24 mouse cellular contexts compared by ENCODE assay signal in genomic region chr5:55941494-55941893, GRCm38 (mm10).
DNase-seq lines count a peak whose midpoint lies in the region; ATAC-seq and TF ChIP-seq lines count a peak whose summit lies in the region.
"Had no signal": no experiment of that assay in that cellular context is flagged by ENCODE, and none has a peak within 500 bp of the region (broad histone marks: within the 10 kb centered on the region; RNA-seq: fewer than 3 reads in every experiment).

No protein-coding gene starts in this region.

- H3K9me3 ChIP-seq in hindbrain, embryonic 16.5 days (ENCODE audit: control insufficient read depth, low read length), result no peaks in the 10 kb centered on the region
- no peaks in the 10 kb centered on the region for H3K9me3 ChIP-seq in hindbrain, embryonic 13.5 days
- H3K9me3 ChIP-seq in forebrain, embryonic 16.5 days (ENCODE audit: control insufficient read depth, low read length), result no peaks in the 10 kb centered on the region
- no peaks in the 10 kb centered on the region for H3K9me3 ChIP-seq in intestine, postnatal 0 days (ENCODE audit: control insufficient read depth)
- H3K9me3 ChIP-seq: embryonic facial prominence, embryonic 10.5 days; heart, embryonic 15.5 days; hindbrain, embryonic 10.5 days; intestine, embryonic 15.5 days had no signal

- peak; percentile 56; the same call in 1 of the 2 replicates for ATAC-seq in hindbrain, embryonic 16.5 days
- no peak for ATAC-seq in hindbrain, embryonic 13.5 days (ENCODE audit: low FRiP score)
- ATAC-seq in forebrain, embryonic 16.5 days, result peak; percentile 92
- no peak for ATAC-seq in intestine, postnatal 0 days
- ATAC-seq: CD4-positive, CD25-positive, alpha-beta regulatory T cell, adult 4 months; intestine, embryonic 15.5 days had no signal

- no peak for TF ChIP-seq CTCF in intestine, postnatal 0 days (IDR thresholded peaks at IDR 0.05; ENCODE audit: low read depth)

- H3K9ac ChIP-seq in hindbrain, embryonic 16.5 days (ENCODE audit: low read depth, low read length), result no peak overlapping the region
- H3K9ac ChIP-seq in hindbrain, embryonic 13.5 days, result no peak overlapping the region
- no peak overlapping the region for H3K9ac ChIP-seq in forebrain, embryonic 16.5 days (replicated peaks; ENCODE audit: low read depth, low read length)
- no peak overlapping the region for H3K9ac ChIP-seq in intestine, postnatal 0 days (ENCODE audit: low read depth, low read length)
- H3K9ac ChIP-seq: heart, embryonic 15.5 days; intestine, embryonic 15.5 days had no signal

- no peaks in the 10 kb centered on the region for H3K27me3 ChIP-seq in hindbrain, embryonic 16.5 days (replicated peaks; ENCODE audit: control insufficient read depth, insufficient read depth, low read length)
- H3K27me3 ChIP-seq in hindbrain, embryonic 13.5 days, result no peaks in the 10 kb centered on the region
- H3K27me3 ChIP-seq in forebrain, embryonic 16.5 days (replicated peaks; ENCODE audit: control insufficient read depth, insufficient read depth, low read length), result no peaks in the 10 kb centered on the region
- H3K27me3 ChIP-seq in intestine, postnatal 0 days (replicated peaks; ENCODE audit: control insufficient read depth, insufficient read depth, low read length), result no peaks in the 10 kb centered on the region
- H3K27me3 ChIP-seq: heart, embryonic 15.5 days; intestine, embryonic 15.5 days had no signal

- no peaks in the 10 kb centered on the region for H3K36me3 ChIP-seq in hindbrain, embryonic 16.5 days (ENCODE audit: control insufficient read depth, insufficient read depth, low read length)
- H3K36me3 ChIP-seq in hindbrain, embryonic 13.5 days, result no peaks in the 10 kb centered on the region
- H3K36me3 ChIP-seq in forebrain, embryonic 16.5 days (ENCODE audit: control insufficient read depth, insufficient read depth), result no peaks in the 10 kb centered on the region
- H3K36me3 ChIP-seq in intestine, postnatal 0 days (ENCODE audit: control insufficient read depth, insufficient read depth), result no peaks in the 10 kb centered on the region
- H3K36me3 ChIP-seq: embryonic facial prominence, embryonic 10.5 days; G1E; heart, embryonic 15.5 days; hindbrain, embryonic 10.5 days; intestine, embryonic 15.5 days had no signal

- WGBS in hindbrain, embryonic 16.5 days, result 68% methylated on average over 2 of the region's 2 CpGs
- WGBS in hindbrain, embryonic 13.5 days, result 74% methylated on average over 2 of the region's 2 CpGs
- whole genome bisulfite sequencing in forebrain, embryonic 16.5 days, result 41% methylated on average over 2 of the region's 2 CpGs
- WGBS in intestine, postnatal 0 days, result 66% methylated on average over 2 of the region's 2 CpGs

- peak; percentile 20 to 30 for DNase-seq in cerebellum, postnatal 10 days
- DNase-seq in cerebellum, postnatal 25 days, result no peak
- peak; percentile 2 for DNase-seq in layer of hippocampus, adult 9-11 months
- no peak for DNase-seq in layer of hippocampus, adult 11-12 months (ENCODE audit: low spot score)
- DNase-seq: adrenal gland, postnatal 14 days; B cell, adult 2 months; cerebellum, adult 11 months; cerebellum, adult 8-10 months; cerebellum, postnatal 36 days; gastrocnemius, postnatal 14 days; heart, adult 2 months; heart, postnatal 14 days; kidney, adult 2 months had no signal

- H3K4me3 ChIP-seq in hindbrain, embryonic 16.5 days (ENCODE audit: low read length), result no peak overlapping the region
- H3K4me3 ChIP-seq in hindbrain, embryonic 13.5 days, result no peak overlapping the region
- no peak overlapping the region for H3K4me3 ChIP-seq in forebrain, embryonic 16.5 days (replicated peaks; ENCODE audit: low read length)
- H3K4me3 ChIP-seq in intestine, postnatal 0 days (ENCODE audit: low read depth, low read length), result no peak overlapping the region
- H3K4me3 ChIP-seq: embryonic facial prominence, embryonic 10.5 days; heart, adult 2 months; heart, embryonic 15.5 days; hindbrain, embryonic 10.5 days; intestine, embryonic 15.5 days had no signal

- H3K4me2 ChIP-seq in hindbrain, embryonic 16.5 days (ENCODE audit: low read length), result no peak overlapping the region
- H3K4me2 ChIP-seq in hindbrain, embryonic 13.5 days, result no peak overlapping the region
- H3K4me2 ChIP-seq in forebrain, embryonic 16.5 days (ENCODE audit: low read length), result no peak overlapping the region
- H3K4me2 ChIP-seq in intestine, postnatal 0 days (replicated peaks; ENCODE audit: low read depth), result no peak overlapping the region
- H3K4me2 ChIP-seq: heart, embryonic 11.5 days; heart, embryonic 15.5 days; intestine, embryonic 15.5 days had no signal

- no peaks in the 10 kb centered on the region for H3K4me1 ChIP-seq in hindbrain, embryonic 16.5 days (ENCODE audit: control insufficient read depth, insufficient read depth, low read depth, low read length)
- H3K4me1 ChIP-seq in hindbrain, embryonic 13.5 days (replicated peaks), result no peaks in the 10 kb centered on the region
- no peaks in the 10 kb centered on the region for H3K4me1 ChIP-seq in forebrain, embryonic 16.5 days (replicated peaks; ENCODE audit: control insufficient read depth, insufficient read depth, low read length)
- no peaks in the 10 kb centered on the region for H3K4me1 ChIP-seq in intestine, postnatal 0 days (replicated peaks; ENCODE audit: control insufficient read depth, insufficient read depth, low read length)
- H3K4me1 ChIP-seq: embryonic facial prominence, embryonic 10.5 days; heart, embryonic 15.5 days; hindbrain, embryonic 10.5 days; intestine, embryonic 15.5 days had no signal

- H3K27ac ChIP-seq in hindbrain, embryonic 16.5 days (ENCODE audit: low read depth, low read length), result no peak overlapping the region
- H3K27ac ChIP-seq in hindbrain, embryonic 13.5 days, result no peak overlapping the region
- no peak overlapping the region for H3K27ac ChIP-seq in forebrain, embryonic 16.5 days (ENCODE audit: low read length)
- H3K27ac ChIP-seq in intestine, postnatal 0 days (ENCODE audit: low read depth, low read length), result no peak overlapping the region
- H3K27ac ChIP-seq: embryonic facial prominence, embryonic 10.5 days; heart, adult 2 months; heart, embryonic 15.5 days; hindbrain, embryonic 10.5 days; intestine, embryonic 15.5 days had no signal

Comparison
In these comparisons a context has a peak if more than half of its experiments do, and no peak if none do; other contexts are left out.
1. DNase-seq: peak in cerebellum, postnatal 10 days (2 of 2) and layer of hippocampus, adult 9-11 months (single experiment); none in cerebellum, postnatal 25 days (0 of 2) and layer of hippocampus, adult 11-12 months (single experiment).
2. ATAC-seq: peak in hindbrain, embryonic 16.5 days (single experiment) and forebrain, embryonic 16.5 days (single experiment); none in hindbrain, embryonic 13.5 days (single experiment) and intestine, postnatal 0 days (single experiment).